Comparison of ENCODE assay signal across 21 mouse cellular contexts in the genomic region with DNA sequence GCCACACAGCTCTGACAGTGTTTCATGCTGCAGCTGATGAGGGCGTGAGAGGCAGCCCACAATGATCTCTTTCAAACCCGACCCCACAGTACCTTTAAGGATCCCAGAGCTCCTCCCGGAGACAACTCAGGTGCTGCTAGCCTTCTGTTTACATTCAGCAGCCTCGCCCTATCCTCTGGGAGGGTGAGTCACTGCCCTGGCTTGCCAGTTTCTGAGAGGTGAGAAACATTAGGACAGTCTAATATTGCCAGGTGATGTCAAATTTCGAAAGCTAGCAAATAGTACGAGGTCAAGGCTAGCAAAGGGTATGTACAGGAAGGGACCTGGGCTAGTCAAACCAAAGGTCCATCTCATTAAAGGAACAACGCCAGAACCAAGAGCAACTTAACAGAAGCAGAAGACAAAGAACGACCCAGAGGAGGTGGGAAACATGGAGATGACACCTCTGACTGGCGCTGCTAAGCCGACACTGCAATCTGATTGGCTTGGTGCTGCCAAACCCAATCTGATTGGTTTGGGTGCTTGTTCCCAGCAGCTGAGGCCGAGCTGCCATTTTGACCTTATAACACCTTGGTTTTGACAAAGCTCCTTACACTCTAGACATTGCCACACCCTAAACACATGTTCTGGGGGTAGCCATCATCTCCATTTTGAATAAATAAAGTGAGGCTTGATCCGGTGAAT. TPM values are rescaled to one million over a fixed set of nuclear protein-coding genes. Genes with fewer than 3 reads are reported as not detected.
DNase-seq lines count a peak whose midpoint lies in the region; ATAC-seq and TF ChIP-seq lines count a peak whose summit lies in the region.
"Had no signal": no experiment of that assay in that cellular context is flagged by ENCODE, and none has a peak within 500 bp of the region (broad histone marks: within the 10 kb centered on the region; RNA-seq: fewer than 3 reads in every experiment).

No protein-coding gene starts in this region.

- no peaks in the 10 kb centered on the region for H3K9me3 ChIP-seq in liver, postnatal 0 days (ENCODE audit: low read length)
- no peaks in the 10 kb centered on the region for H3K9me3 ChIP-seq in stomach, postnatal 0 days (ENCODE audit: control insufficient read depth, low read length)
- no peaks in the 10 kb centered on the region for H3K9me3 ChIP-seq in midbrain, embryonic 11.5 days (ENCODE audit: control insufficient read depth, low read length)
- H3K9me3 ChIP-seq: embryonic facial prominence, embryonic 12.5 days; hindbrain, embryonic 13.5 days; kidney, embryonic 15.5 days had no signal

- H3K4me1 ChIP-seq in liver, postnatal 0 days (ENCODE audit: insufficient read depth): no peaks in the 10 kb centered on the region
- H3K4me1 ChIP-seq in stomach, postnatal 0 days (replicated peaks; ENCODE audit: control insufficient read depth, insufficient read depth): no peaks in the 10 kb centered on the region
- no peaks in the 10 kb centered on the region for H3K4me1 ChIP-seq in midbrain, embryonic 11.5 days (ENCODE audit: control insufficient read depth, insufficient read depth, low read length)
- H3K4me1 ChIP-seq: embryonic facial prominence, embryonic 12.5 days; hindbrain, embryonic 13.5 days; kidney, embryonic 15.5 days had no signal

- H3K4me2 ChIP-seq in liver, postnatal 0 days (ENCODE audit: low read depth, low read length): no peak overlapping the region
- H3K4me2 ChIP-seq in stomach, postnatal 0 days (replicated peaks; ENCODE audit: low read depth): peak overlapping the region; percentile 32
- no peak overlapping the region for H3K4me2 ChIP-seq in midbrain, embryonic 11.5 days
- H3K4me2 ChIP-seq: embryonic facial prominence, embryonic 12.5 days; heart, embryonic 11.5 days; hindbrain, embryonic 13.5 days; kidney, embryonic 15.5 days had no signal

- H3K27me3 ChIP-seq in liver, postnatal 0 days (ENCODE audit: insufficient read depth, low read length): no peaks in the 10 kb centered on the region
- no peaks in the 10 kb centered on the region for H3K27me3 ChIP-seq in stomach, postnatal 0 days (ENCODE audit: control insufficient read depth, insufficient read depth, low read length)
- H3K27me3 ChIP-seq in midbrain, embryonic 11.5 days (ENCODE audit: control insufficient read depth, insufficient read depth, low read length): no peaks in the 10 kb centered on the region
- H3K27me3 ChIP-seq: CH12.LX; embryonic facial prominence, embryonic 12.5 days; hindbrain, embryonic 13.5 days; kidney, embryonic 15.5 days had no signal

- no peaks in the 10 kb centered on the region for H3K36me3 ChIP-seq in liver, postnatal 0 days (replicated peaks; ENCODE audit: insufficient read depth, low read length)
- no peaks in the 10 kb centered on the region for H3K36me3 ChIP-seq in stomach, postnatal 0 days (ENCODE audit: control insufficient read depth, insufficient read depth, low read length)
- no peaks in the 10 kb centered on the region for H3K36me3 ChIP-seq in midbrain, embryonic 11.5 days (ENCODE audit: control insufficient read depth, insufficient read depth, low read length)
- H3K36me3 ChIP-seq: embryonic facial prominence, embryonic 12.5 days; hindbrain, embryonic 13.5 days; kidney, embryonic 15.5 days had no signal

- no peak overlapping the region for H3K4me3 ChIP-seq in liver, postnatal 0 days (ENCODE audit: low read depth, low read length)
- no peak overlapping the region for H3K4me3 ChIP-seq in stomach, postnatal 0 days (ENCODE audit: low read depth, low read length)
- H3K4me3 ChIP-seq in midbrain, embryonic 11.5 days (ENCODE audit: low read depth, low read length): no peak overlapping the region
- H3K4me3 ChIP-seq: embryonic facial prominence, embryonic 12.5 days; hindbrain, embryonic 13.5 days; kidney, embryonic 15.5 days had no signal

- H3K9ac ChIP-seq in liver, postnatal 0 days (replicated peaks): no peak overlapping the region
- H3K9ac ChIP-seq in stomach, postnatal 0 days (ENCODE audit: low read length): peak overlapping the region; percentile 27; the same call in 1 of the 2 replicates
- no peak overlapping the region for H3K9ac ChIP-seq in midbrain, embryonic 11.5 days (ENCODE audit: low read length)
- H3K9ac ChIP-seq: embryonic facial prominence, embryonic 12.5 days; hindbrain, embryonic 13.5 days; kidney, embryonic 15.5 days had no signal

- TF ChIP-seq EP300 in liver, postnatal 0 days (IDR thresholded peaks at IDR 0.05; ENCODE audit: low read depth): no peak
- TF ChIP-seq EP300 in stomach, postnatal 0 days (optimal IDR thresholded peaks at IDR 0.05): no peak

- no peak for TF ChIP-seq CTCF in liver, postnatal 0 days (IDR thresholded peaks at IDR 0.05; ENCODE audit: low read depth)
- no peak for TF ChIP-seq CTCF in stomach, postnatal 0 days (IDR thresholded peaks at IDR 0.05; ENCODE audit: low read depth)

- ATAC-seq in liver, postnatal 0 days: peak; percentile 89
- ATAC-seq in stomach, postnatal 0 days (ENCODE audit: low FRiP score, low TSS enrichment): peak; percentile 96
- no peak for ATAC-seq in midbrain, embryonic 11.5 days (ENCODE audit: low FRiP score)
- ATAC-seq: forebrain, embryonic 14.5 days; inflammation-experienced regulatory T-cells, adult 6 months had no signal

- DNase-seq in liver, postnatal 0 days: peak; percentile 18
- DNase-seq in liver: no peak
- peak; percentile 21 to 23 for DNase-seq in urinary bladder, postnatal 36 days (ENCODE audit: low spot score in 2 of 2)
- DNase-seq in urinary bladder, postnatal 10 days (ENCODE audit: low spot score): no peak
- DNase-seq in large intestine, adult 2 months (ENCODE audit: low read depth, low spot score): peak; percentile 73
- peak; percentile 79 for DNase-seq in stomach, postnatal 0 days (ENCODE audit: low spot score)
- no peak for DNase-seq in layer of hippocampus, adult 11-12 months (ENCODE audit: low spot score)
- no peak for DNase-seq in midbrain, embryonic 11.5 days (ENCODE audit: low spot score, missing footprints)
- DNase-seq: adrenal gland, adult 2 months; cerebellum, adult 2 months; gastrocnemius, postnatal 25 days; heart, postnatal 10 days; layer of hippocampus, postnatal 36 days; retina, postnatal 1 day had no signal

- no peak overlapping the region for H3K27ac ChIP-seq in liver, postnatal 0 days (ENCODE audit: low read depth)
- H3K27ac ChIP-seq in stomach, postnatal 0 days (replicated peaks): peak overlapping the region; percentile 88
- H3K27ac ChIP-seq in midbrain, embryonic 11.5 days (ENCODE audit: low read depth, low read length): no peak overlapping the region
- H3K27ac ChIP-seq: embryonic facial prominence, embryonic 12.5 days; hindbrain, embryonic 13.5 days; kidney, embryonic 15.5 days had no signal

- 61% methylated on average over 12 of the region's 12 CpGs for WGBS in liver, postnatal 0 days (ENCODE audit: insufficient replicate concordance)
- 28% methylated on average over 12 of the region's 12 CpGs for WGBS in large intestine, adult 2 months
- 56% methylated on average over 12 of the region's 12 CpGs for WGBS in stomach, postnatal 0 days
- WGBS in midbrain, embryonic 11.5 days: 83% methylated on average over 12 of the region's 12 CpGs

RNA-seq across cellular contexts. Expression of a gene that starts 32.4 kb away (rescaled TPM):
- 0.31 and 0.33 TPM in 2 replicates for polyA plus RNA-seq in liver, postnatal 0 days (2015; fragmentation: Nextera tagmentation; extraction: Ambion mirVana)
- 3.0 and 5.2 TPM in 2 replicates for polyA plus RNA-seq in large intestine, adult 2 months (2012; rRNA removed)
- 1.6 and 1.7 TPM in 2 replicates for polyA plus RNA-seq in stomach, postnatal 0 days (2015; fragmentation: Nextera tagmentation; extraction: Ambion mirVana)
- polyA plus RNA-seq in midbrain, embryonic 11.5 days (2014; fragmentation: Nextera tagmentation; extraction: Ambion mirVana): 2.6 and 3.0 TPM in 2 replicates
- polyA plus RNA-seq: inflammation-experienced regulatory T-cells, adult 6 months had no signal

Comparison
In these comparisons a context has a peak if more than half of its experiments do, and no peak if none do; other contexts are left out.
1. DNase-seq: peak in liver, postnatal 0 days (single experiment), urinary bladder, postnatal 36 days (2 of 2), large intestine, adult 2 months (single experiment) and stomach, postnatal 0 days (single experiment); none in liver (single experiment), urinary bladder, postnatal 10 days (single experiment), layer of hippocampus, adult 11-12 months (single experiment) and midbrain, embryonic 11.5 days (single experiment).